Mouse (Mus musculus): ENCODE data around the gene Pax3.
A peak's percentile ranks its signal among the peaks of the same experiment; 100 is the strongest.

The Pax3 gene

DNA sequence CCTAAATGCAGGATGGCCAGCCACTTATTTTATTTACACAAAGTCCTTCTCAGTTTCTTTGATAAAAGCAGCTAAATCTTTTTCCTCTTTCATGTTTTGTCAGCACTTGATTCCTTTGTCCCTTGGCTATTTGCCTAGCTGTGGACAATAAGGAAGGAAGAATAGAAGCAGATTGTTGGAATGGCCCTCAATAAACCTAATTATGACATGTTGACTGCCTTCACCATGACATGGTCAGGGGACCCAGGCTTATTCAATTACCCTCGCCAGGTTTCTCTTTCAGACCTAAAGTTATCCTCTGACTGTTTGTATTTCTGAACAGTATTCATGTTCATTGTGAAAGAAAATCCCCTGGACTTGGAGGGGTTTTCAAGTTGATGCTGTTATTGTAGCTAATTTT, 25.3 kb downstream of the Pax3 start:
- no peak for DNase-seq (ENCODE audit: low read depth)

DNA sequence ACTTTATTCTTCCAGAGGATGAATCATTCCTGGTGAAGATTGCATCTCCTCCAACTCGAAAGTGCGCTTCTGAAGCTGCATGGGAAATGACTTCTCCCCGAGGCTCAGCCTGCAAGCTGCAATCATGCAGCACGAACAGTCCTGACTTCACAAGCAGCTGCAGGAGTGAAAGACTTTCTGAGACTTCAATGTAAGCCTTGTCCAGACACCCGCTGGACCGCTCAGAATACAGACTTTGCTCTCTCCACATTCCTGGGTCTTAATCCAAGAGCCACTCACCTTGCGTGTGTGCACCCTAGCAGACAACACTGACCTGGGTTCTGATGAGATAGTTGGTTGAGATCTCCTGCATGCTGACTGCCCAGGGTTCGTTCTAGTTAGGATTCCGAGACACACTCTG, 26.2 kb downstream of the Pax3 start:
- no peak for DNase-seq (ENCODE audit: low read depth)

DNA sequence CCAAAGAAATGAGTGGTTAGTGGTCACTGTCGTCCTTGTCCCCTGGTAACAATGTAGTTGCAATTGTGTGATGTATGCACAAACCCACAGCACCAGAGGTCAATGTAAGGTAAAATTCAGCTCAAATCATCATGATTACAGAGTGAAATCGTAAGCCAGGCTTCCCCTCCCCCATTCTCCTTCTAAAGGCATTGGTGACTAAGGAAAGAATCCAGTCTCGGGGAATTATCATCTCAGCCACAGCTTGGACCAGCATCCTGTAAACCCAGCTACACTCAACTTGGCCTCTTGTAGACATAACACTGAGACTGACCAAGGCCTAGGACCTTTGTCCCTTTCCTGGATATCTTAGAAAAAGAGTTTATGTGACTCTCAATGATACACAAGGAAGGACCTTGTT, 28.1 kb downstream of the Pax3 start:
- no peak for DNase-seq (ENCODE audit: low read depth)

DNA sequence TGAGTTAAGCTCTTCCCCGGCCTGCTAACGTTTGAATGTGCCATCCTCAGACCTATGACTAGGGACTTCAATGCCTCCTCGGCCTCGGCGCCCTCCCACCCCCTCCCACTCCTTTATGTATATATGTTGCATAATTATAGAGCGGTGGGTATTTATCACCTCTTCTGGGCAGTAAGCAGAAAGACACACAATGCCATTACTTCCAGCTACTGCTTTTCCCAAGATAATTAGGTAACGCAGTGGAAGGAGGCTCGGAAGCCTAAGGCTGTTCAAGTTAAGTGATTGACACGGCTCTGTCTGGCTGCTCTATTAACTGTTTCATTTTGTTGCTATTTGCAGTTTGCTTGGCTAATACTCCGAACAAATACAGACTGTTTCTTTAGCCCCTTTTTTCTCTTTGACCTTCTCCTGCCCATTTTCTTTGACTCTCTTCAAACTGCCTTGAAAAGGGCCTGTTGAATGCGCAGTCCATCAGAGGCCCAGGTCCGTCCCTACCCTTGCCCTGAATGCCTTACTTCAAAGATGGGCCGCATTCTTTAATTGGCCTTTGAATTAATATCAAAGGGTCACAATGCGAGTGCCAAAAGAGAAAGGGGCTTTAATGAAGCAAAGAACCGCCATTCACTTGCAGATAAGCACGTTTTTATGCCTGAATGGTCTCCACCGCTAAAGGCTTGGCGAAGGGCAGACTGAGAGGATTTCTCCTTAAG, 29.2 kb downstream of the Pax3 start:
- DNase-seq (ENCODE audit: low read depth) = no peak

DNA sequence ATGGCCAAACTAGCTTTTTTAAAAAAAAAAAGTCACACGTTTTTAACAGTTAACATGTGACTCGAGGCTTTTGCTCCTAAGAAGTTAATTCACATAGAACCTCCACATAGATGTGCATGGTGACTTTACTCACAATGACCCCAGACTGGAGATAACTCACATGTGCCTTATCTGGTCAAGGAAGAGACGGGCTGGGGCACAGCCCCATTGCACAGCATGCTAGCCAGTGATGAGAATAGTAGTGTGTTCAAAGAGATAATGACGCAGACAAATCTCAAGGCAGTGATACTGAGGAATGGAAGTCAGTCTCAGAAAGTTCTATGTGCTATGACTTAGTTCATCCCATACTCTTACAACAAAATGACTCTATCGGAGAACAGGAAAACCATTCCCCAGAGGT, 35.2 kb downstream of the Pax3 start:
- DNase-seq (ENCODE audit: low read depth) = no peak

DNA sequence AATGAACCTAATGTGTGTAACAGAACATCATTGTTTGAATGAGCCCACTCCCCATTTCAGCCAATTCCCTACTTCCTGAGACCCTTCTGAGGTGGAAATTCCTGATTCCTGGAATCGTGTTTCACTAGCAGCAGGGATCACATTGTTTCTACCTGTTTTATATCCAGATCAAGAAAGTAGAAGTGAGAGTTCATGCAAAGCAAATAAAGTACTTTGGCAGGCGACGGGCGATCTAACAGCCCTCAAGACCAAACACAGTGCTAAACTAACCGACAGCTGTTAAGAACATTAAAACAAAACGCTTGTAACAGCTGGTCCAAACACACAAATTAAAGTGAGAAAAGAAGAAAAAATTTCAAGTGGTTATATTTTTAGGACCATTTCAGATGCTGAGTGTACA, 39.0 kb downstream of the Pax3 start:
- no peak for DNase-seq (ENCODE audit: low read depth)

DNA sequence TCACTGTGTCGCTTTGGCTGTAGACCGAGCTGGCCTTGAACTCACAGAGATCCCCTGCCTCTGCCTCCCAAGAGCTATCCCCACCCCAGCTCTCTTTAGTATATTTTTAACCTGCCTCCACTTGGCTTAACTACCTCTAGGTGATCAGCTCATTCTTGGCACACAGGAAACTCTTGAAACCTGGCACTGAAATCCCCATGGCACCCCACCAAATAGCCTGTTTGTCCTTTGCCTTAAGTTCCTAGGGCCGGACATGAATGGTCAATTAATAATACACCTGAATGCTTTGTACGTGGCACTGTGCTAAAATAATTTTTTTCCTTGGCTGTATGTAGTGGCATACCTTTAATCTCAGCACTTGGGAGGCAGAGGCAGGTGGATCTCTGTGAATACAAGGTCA, 41.1 kb downstream of the Pax3 start:
- no peak for DNase-seq (ENCODE audit: low read depth)

DNA sequence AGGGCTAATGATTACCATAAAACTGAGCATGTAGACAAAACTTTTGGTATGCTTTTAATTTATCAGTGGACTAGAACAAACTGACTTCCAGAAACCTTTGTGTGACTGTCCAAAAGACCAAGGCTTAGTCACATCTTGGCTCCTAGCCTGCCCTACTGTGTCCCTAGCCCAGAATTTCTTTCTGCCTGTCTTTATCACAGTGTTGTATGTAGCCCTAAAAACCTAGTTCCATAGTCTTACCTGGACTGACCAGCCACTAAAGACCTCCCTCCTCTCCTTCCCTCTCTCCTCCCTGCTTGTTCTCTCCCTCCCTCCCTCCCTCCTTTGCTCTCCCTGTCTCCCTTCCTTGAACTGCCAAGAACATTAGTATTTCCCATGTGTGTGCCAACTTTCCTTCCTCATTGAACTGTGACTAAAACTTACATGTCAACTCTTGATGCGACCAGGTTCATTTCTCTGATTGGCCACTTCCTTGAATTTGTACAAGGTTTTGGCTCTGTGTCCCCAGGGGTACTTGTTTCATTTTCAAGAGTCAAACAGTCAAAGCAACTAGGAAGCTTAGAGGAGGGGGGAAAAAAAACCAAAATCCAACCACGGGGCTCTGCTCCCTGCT, 48.8 kb downstream of the Pax3 start:
- no peak for DNase-seq (ENCODE audit: low read depth)

DNA sequence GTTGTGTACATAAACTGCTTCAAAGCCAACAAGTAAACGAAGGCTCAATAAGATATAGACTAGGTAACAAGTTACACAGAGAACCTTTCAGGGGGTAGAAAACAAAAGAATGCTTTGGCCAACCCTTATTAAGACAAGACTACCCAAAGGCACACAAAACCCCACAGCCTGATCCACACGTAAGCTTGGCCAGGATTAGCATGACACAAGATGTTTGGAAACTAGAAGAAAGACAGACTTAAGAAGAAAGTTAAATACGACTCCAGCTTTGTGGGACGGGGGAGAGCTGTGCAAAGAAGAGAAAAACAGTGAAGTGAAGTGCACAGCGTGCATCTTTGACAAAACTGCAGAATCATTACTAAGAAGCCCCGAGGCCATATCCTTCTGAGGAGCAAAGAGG, 53.5 kb downstream of the Pax3 start:
- DNase-seq (ENCODE audit: low read depth) = no peak

DNA sequence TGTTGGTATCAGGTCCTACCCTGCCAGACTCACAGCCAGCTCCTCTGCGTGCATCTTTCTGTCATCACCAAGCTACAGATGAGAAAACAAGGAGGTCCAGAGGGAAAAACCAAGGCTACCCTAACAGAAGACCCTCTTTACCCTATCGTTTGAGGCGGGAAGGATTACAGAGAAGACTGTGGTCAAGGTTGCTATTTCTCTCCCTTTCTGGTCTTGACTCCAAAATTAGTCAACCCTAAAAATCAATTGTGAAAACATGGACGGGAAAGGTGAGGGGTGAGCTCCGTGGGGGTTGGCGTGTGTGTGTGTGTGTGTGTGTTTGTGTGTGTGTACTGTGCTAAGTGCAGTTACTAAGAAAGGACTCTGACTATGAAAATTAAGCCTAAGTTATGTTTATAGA, 54.0 kb downstream of the Pax3 start:
- DNase-seq (ENCODE audit: low read depth) = no peak

DNA sequence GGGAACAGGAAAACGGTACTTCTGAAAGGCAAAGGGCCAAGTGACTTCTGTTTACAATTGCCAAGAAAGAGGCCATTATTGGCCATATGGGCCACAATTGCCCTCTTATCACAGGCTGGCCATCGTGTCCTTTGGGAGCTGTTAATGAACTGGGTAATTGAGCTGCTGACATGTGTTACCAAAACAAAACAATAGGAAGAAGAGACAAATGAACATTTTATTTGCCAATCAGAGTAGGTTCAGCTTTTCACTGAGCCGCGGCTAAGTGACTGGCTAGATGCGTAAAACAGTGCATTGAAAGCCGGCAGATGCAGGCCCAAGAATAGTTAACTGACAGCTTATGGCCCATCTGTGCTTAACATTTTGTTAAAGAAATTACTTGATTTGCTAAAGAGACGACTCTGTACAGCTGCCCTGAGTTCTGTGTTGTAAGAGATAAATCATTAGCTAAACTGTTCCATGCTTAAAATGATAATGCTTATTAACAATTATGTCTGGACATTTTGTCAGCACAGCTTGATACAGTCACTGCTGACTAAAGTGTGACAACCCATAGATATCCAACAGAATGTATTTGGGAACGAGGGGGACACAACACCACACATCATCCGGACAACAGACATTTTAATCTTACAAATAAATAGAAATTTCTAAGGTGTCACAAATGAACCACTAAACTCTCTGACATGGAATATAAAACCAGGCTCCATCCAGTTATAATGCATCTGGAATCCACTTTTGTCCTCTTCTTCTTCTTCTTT, 55.0 kb downstream of the Pax3 start:
- DNase-seq (ENCODE audit: low read depth) = no peak

DNA sequence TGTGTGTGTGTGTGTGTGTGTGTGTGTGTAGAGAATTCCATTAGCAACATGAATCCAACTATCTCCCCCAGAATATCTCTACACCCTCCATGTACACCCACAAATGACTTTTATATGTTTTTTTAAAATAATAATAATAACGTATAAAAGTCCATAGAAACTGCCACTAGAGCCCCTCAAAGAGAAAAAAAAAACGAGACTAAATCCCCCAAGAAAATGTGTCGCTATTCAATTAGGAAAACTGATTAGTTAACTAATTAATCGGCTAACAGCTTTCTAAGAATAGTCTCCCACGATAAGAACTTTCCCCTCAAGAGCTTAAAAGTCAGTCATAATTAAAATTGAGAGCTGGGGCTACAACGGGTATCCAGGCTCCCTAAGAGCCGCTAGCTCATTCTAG, 55.6 kb downstream of the Pax3 start:
- no peak for DNase-seq (ENCODE audit: low read depth)

DNA sequence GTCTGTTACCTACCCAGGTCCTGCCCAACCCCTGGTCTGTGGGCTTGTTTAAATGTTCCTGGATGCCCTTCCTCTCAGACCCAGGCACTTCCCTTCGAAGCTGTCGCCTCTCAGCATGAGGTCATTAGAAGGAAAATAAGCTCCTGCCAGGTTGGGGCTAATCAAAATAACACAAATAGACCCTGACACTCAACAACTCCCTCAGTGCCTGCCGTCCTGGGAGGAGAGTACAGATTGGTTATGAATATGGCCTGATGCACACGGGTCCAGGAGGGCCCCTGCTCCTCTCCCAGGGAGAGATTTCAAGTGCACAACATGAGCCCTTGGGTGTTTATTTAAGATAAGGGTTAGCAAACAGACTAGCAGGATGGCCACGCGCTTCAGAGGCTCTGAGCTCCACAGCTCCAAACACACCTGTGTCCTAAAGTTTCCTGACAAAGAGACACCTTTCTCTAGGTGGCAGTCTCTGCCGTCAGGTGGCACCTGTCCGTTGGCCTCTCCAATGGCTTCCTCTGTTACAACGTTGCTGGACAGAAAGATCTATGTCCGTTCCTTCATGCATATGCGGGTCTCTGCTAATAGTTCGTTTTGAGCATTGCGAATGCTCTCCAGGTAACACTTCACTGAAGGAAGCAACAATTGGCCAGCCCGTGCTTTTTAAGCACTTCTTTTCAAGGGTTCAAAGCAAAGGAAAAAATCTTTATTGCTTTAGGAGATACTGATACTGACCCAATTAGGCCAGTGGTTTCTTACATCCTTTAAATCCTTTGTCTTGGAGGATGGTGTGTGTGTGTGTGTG, 56.2 kb downstream of the Pax3 start:
- no peak for DNase-seq (ENCODE audit: low read depth)

DNA sequence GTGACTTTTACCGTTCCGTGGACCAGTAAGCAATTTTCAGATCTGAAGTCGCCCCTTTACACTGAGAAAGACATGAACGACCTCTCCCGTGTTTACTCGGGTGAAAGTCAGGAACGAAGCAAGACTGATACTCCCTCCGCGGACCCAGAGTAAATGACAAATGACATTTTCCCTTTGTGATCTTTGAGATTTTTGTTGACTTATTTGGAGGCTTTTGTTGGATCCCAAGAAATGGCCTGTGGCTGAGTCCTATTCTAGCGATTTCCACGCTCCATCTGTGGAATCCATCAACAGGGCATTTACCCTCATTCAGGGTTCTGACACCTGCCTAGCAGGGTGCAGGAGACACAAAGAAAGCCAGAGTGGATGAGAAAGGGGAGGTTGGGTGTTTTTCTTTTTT, 57.6 kb downstream of the Pax3 start:
- DNase-seq (ENCODE audit: low read depth) = no peak

DNA sequence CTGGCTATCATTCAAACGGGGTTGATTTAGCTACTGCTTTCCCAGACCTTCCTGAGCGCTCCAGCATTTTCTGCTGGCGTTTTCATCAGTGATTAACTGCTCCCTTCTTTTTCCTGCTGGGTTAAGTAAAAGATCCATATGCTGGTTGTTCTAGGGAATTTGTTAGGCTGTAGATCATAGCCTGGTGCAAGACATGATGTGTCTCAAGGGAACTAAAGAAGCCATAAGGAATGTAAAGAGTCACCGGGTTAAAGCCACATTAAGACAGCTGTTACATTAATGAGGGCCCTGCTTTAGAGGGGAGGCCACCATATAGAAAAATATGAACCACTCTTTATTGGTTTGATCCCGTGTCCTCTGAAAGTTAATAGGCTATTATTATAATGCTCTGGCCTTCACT, 67.7 kb downstream of the Pax3 start:
- DNase-seq (ENCODE audit: low read depth) = no peak

DNA sequence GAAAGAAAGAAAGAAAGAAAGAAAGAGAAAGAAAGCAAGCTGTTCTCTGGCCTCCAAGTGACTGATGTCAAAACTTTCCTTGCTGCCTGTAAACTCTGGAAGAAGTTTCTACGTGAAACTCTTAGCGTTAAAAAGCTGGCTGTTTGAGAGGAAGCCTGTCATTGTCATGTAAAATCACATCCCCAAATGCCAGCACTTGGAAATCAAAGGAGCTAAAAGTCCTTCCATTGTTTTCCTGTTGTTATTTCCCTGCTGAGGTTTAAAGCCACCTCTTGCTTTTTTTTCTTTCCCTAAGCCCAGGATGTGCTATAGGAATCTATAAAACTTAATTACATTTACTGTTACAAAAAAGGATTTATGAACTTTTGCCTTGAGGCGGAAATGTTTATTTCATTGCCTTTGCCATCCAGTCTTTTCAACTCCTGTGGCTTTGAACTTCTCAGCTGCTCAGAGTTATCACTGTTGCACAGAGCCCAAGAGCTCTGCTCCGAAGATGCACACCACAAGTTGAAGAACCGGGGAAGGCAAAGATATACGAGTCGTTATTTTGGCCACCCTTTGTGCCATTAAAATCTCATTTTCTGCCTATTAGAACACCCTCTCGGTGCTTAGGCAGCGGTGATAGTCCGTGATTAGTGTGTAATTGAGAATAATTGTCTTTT, 76.9 kb downstream of the Pax3 start:
- no peak for DNase-seq (ENCODE audit: low read depth)

DNA sequence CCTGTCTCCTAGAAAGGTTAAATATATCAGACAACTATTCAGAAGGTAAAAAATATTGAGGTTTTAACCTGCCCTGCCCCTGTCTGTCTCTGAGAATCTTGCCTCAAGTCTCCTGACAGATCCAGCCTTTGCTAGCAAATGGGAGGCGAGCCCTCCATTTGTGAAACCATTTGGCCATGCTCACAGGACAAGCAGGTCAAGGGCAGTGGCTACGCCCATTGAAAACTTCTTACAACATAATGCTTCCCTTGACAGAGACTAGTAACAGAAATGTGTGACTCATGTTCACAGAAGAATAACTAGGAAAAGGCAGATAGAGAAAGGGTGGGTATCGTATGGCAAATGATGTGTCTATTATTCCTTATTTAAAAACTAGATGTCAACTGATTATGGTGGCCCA, 80.9 kb downstream of the Pax3 start:
- DNase-seq (ENCODE audit: low read depth) = no peak

DNA sequence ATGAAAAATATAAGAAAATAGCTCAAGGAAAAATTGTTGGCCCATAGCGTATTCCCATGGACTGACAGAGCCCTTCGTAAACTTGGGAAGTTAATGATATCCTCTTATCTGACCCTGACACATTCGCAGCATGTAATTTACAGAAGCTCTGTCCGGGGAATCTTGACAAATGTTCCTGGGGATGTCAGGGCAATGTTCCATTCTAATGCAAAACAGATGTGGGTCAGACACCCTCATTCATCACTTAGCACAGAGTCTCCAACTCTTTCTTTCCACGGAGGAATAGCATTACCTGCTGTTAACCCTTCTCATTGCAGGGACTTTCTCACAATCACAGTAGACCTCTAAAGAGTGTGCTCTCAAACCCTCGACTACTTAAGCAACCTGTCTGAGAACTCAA, 86.6 kb downstream of the Pax3 start:
- DNase-seq (ENCODE audit: low read depth) = peak; percentile 5

DNA sequence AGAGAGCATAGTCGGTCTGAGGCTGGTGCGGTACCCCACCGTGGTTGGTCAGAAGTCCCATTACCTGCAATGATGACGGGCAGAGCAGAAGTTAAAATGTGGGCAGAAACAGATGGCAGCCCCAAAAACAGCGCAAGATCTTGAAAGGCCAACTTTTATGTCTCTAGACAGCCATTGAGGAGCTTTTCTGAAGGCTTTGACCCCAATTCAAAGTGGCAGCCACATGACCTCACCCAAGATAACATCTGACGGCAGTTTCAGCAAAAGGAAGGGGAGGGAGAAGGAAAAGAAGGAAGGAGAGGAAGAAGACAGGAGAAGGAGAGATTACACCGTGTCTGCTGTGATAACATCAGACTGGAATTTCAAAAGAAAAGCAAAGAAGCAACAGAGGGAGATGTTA, 93.4 kb downstream of the Pax3 start:
- DNase-seq (ENCODE audit: low read depth) = no peak

DNA sequence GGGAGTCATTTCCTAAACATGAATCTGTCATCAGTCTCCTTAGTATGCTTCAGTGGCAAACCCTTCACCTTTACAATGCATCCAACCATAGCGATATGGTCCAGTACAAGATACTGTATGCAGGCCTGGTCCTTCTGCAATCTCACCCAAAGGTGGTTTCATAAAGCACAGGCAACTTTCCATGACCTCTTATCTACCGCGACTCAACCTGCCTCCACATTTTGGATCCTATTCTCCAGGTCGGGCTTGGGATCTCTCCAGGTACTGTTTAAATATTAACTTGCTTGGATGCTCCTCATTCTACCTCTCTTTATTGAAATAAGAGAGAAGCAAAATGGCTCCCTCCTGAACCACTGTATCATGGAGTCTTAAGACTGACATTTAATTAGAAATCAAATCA, 103.3 kb downstream of the Pax3 start:
- no peak for DNase-seq (ENCODE audit: low read depth)

DNA sequence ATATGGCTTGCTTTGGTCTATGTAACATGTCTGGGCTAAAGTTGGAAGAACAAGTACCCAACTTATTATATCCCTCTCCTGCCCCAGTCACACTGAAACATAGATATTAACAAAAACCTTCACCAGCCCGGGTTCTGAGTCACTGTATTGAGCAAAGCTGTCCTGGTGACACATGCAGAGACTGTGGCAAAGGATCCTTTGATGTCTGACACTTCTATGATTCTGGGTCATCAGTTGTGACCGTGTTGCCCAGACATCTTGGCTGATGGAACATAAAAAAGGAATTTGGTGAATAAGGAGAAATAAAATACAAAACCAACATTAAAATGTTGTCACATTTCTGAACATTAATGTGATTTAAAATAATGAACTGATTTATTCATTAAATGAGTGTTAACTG, 108.3 kb downstream of the Pax3 start:
- DNase-seq (ENCODE audit: low read depth) = no peak

DNA sequence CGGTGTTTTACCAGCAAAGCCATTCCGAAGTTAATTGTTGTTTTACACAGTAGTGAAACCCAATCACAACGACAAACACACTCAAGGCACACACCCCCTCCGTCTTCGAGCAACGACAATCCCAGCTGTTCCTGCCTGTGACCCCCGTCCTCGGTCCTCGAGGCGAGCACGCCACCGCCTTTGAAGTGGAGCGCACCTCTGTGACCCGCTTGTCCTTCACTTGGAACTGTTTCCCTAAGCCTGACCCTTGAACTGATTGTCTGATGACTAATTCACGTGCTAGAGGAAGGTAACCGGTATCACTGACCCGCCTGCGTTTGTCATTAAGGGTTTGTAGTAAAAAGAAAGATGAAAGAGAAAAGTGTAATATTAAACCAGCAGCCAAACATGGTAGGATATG, 115.2 kb downstream of the Pax3 start:
- no peak for DNase-seq (ENCODE audit: low read depth)
